Mouse (Mus musculus): ENCODE measurements at regions not wholly inside any gene's neighbourhood (a gene's known extent, or its start where the extent isn't known, plus 50 kb on each side); places are given as distances from the start of the nearest gene placed in this dataset.
"Not testable (repeated sequence)": the region's sequence is repeated elsewhere in the genome, so short reads cannot be mapped to it uniquely, and the experiment has no call there.

GRCm38 (mm10) chrY:86743391-86743790, 373.2 kb upstream of the Gm21477 start:
- peak; percentile 0 to 1 for DNase-seq
- intact Hi-C loops (cut with DNase I), result not testable (repeated sequence)

Measured in heart, postnatal 14 days (tissue).